Comparison of ENCODE assay signal across 10 mouse cellular contexts in genomic region chr16:5885690-5886050, GRCm38 (mm10). TPM values are rescaled to one million over a fixed set of nuclear protein-coding genes. Genes with fewer than 3 reads are reported as not detected.
DNase-seq lines count a peak whose midpoint lies in the region; ATAC-seq lines count a peak whose summit lies in the region.
"Had no signal": no experiment of that assay in that cellular context is flagged by ENCODE, and none has a peak within 500 bp of the region (broad histone marks: within the 10 kb centered on the region; RNA-seq: fewer than 3 reads in every experiment).

No protein-coding gene starts in this region.

- H3K4me3 ChIP-seq in intestine, embryonic 15.5 days (replicated peaks): no peak overlapping the region
- no peak overlapping the region for H3K4me3 ChIP-seq in intestine, embryonic 16.5 days (ENCODE audit: low read length)
- H3K4me3 ChIP-seq in embryonic facial prominence, embryonic 14.5 days (ENCODE audit: low read depth, low read length): peak overlapping the region; percentile 29; the same call in 1 of the 2 replicates
- H3K4me3 ChIP-seq in hindbrain, embryonic 11.5 days (ENCODE audit: low read depth, low read length): peak overlapping the region; percentile 40
- H3K4me3 ChIP-seq in midbrain, embryonic 16.5 days (ENCODE audit: low read depth, low read length): peak overlapping the region; percentile 50

- H3K27me3 ChIP-seq in intestine, embryonic 15.5 days (replicated peaks): peaks cover 25% of the 10 kb centered on the region
- peaks cover 28% of the 10 kb centered on the region for H3K27me3 ChIP-seq in intestine, embryonic 16.5 days (replicated peaks; ENCODE audit: control insufficient read depth, insufficient read depth, low read length)
- peaks cover 38% of the 10 kb centered on the region for H3K27me3 ChIP-seq in embryonic facial prominence, embryonic 14.5 days (replicated peaks; ENCODE audit: control insufficient read depth, insufficient read depth, low read length)
- H3K27me3 ChIP-seq in hindbrain, embryonic 11.5 days (ENCODE audit: control insufficient read depth, insufficient read depth, low read length): peaks cover 21% of the 10 kb centered on the region
- H3K27me3 ChIP-seq in midbrain, embryonic 16.5 days (ENCODE audit: control insufficient read depth, insufficient read depth, low read depth, low read length): peaks cover 3% of the 10 kb centered on the region; the same call in 1 of the 2 replicates

- no peak for DNase-seq in embryonic facial prominence, embryonic 14.5 days (ENCODE audit: low spot score)
- no peak for DNase-seq in hindbrain, embryonic 11.5 days (ENCODE audit: low spot score)
- no peak for DNase-seq in left cerebral cortex, postnatal 4 days
- DNase-seq in adrenal gland, adult (ENCODE audit: inconsistent age in 2 of 2, low spot score in 1 of 2): no peak
- DNase-seq: gastrocnemius, postnatal 14 days; lung, postnatal 36 days; thymus, postnatal 14 days had no signal

- no peak overlapping the region for H3K27ac ChIP-seq in intestine, embryonic 15.5 days
- H3K27ac ChIP-seq in intestine, embryonic 16.5 days (ENCODE audit: low read length): no peak overlapping the region
- no peak overlapping the region for H3K27ac ChIP-seq in embryonic facial prominence, embryonic 14.5 days (replicated peaks; ENCODE audit: low read depth, low read length)
- no peak overlapping the region for H3K27ac ChIP-seq in hindbrain, embryonic 11.5 days (ENCODE audit: low read depth, low read length)
- H3K27ac ChIP-seq in midbrain, embryonic 16.5 days (ENCODE audit: low read length): no peak overlapping the region

- H3K4me1 ChIP-seq in intestine, embryonic 15.5 days (replicated peaks): no peaks in the 10 kb centered on the region
- H3K4me1 ChIP-seq in intestine, embryonic 16.5 days (ENCODE audit: control insufficient read depth, insufficient read depth, low read length): no peaks in the 10 kb centered on the region
- H3K4me1 ChIP-seq in embryonic facial prominence, embryonic 14.5 days (ENCODE audit: control insufficient read depth, insufficient read depth, low read length): no peaks in the 10 kb centered on the region
- H3K4me1 ChIP-seq in hindbrain, embryonic 11.5 days (replicated peaks; ENCODE audit: control insufficient read depth, insufficient read depth, low read length): no peaks in the 10 kb centered on the region
- peaks cover 7% of the 10 kb centered on the region; the same call in 1 of the 2 replicates for H3K4me1 ChIP-seq in midbrain, embryonic 16.5 days (ENCODE audit: control insufficient read depth, insufficient read depth, low read length)

- no peaks in the 10 kb centered on the region for H3K9me3 ChIP-seq in intestine, embryonic 15.5 days
- no peaks in the 10 kb centered on the region for H3K9me3 ChIP-seq in intestine, embryonic 16.5 days (ENCODE audit: control insufficient read depth, low read length)
- H3K9me3 ChIP-seq in embryonic facial prominence, embryonic 14.5 days (ENCODE audit: control insufficient read depth, low read length): no peaks in the 10 kb centered on the region
- H3K9me3 ChIP-seq in hindbrain, embryonic 11.5 days (ENCODE audit: control insufficient read depth, low read length): no peaks in the 10 kb centered on the region
- no peaks in the 10 kb centered on the region for H3K9me3 ChIP-seq in midbrain, embryonic 16.5 days (replicated peaks; ENCODE audit: control insufficient read depth, low read length, poor library complexity, severe bottlenecking)

- H3K4me2 ChIP-seq in intestine, embryonic 15.5 days (replicated peaks): peak overlapping the region; percentile 32; the same call in 1 of the 2 replicates
- H3K4me2 ChIP-seq in intestine, embryonic 16.5 days (ENCODE audit: low read depth, low read length): no peak overlapping the region
- peak overlapping the region; percentile 61 for H3K4me2 ChIP-seq in embryonic facial prominence, embryonic 14.5 days (ENCODE audit: low read depth, low read length)
- peak overlapping the region; percentile 67 for H3K4me2 ChIP-seq in hindbrain, embryonic 11.5 days (replicated peaks; ENCODE audit: low read depth, low read length)
- peak overlapping the region; percentile 66 for H3K4me2 ChIP-seq in midbrain, embryonic 16.5 days (ENCODE audit: low read length)

- no peak for ATAC-seq in intestine, embryonic 15.5 days
- ATAC-seq in intestine, embryonic 16.5 days: no peak
- ATAC-seq in embryonic facial prominence, embryonic 14.5 days (ENCODE audit: low read depth): no peak
- ATAC-seq in hindbrain, embryonic 11.5 days (ENCODE audit: low FRiP score): no peak
- peak; percentile 56 for ATAC-seq in midbrain, embryonic 16.5 days

- intact Hi-C loops in left cerebral cortex, postnatal 4 days (cut with DNase I): loop anchor here (10.0 kb wide), 1 partner anchor 121 kb away; no protein-coding TSS in a partner anchor

- no peaks in the 10 kb centered on the region for H3K36me3 ChIP-seq in intestine, embryonic 15.5 days
- H3K36me3 ChIP-seq in intestine, embryonic 16.5 days (ENCODE audit: control insufficient read depth, insufficient read depth, low read length): no peaks in the 10 kb centered on the region
- H3K36me3 ChIP-seq in embryonic facial prominence, embryonic 14.5 days (ENCODE audit: control insufficient read depth, insufficient read depth, low read length): no peaks in the 10 kb centered on the region
- H3K36me3 ChIP-seq in hindbrain, embryonic 11.5 days (ENCODE audit: control insufficient read depth, insufficient read depth, low read length): no peaks in the 10 kb centered on the region
- H3K36me3 ChIP-seq in midbrain, embryonic 16.5 days (ENCODE audit: control insufficient read depth, insufficient read depth, low read length): no peaks in the 10 kb centered on the region

- no peak overlapping the region for H3K9ac ChIP-seq in intestine, embryonic 15.5 days
- no peak overlapping the region for H3K9ac ChIP-seq in intestine, embryonic 16.5 days (ENCODE audit: low read depth, low read length)
- no peak overlapping the region for H3K9ac ChIP-seq in embryonic facial prominence, embryonic 14.5 days (ENCODE audit: low read depth, low read length)
- H3K9ac ChIP-seq in hindbrain, embryonic 11.5 days (ENCODE audit: low read depth, low read length): no peak overlapping the region
- H3K9ac ChIP-seq in midbrain, embryonic 16.5 days (ENCODE audit: low read depth, low read length): peak overlapping the region; percentile 66

- WGBS in intestine, embryonic 15.5 days: 4% methylated on average over 15 of the region's 15 CpGs
- WGBS in intestine, embryonic 16.5 days: 7% methylated on average over 15 of the region's 15 CpGs
- WGBS in embryonic facial prominence, embryonic 14.5 days: 2% methylated on average over 13 of the region's 15 CpGs
- WGBS in hindbrain, embryonic 11.5 days: 4% methylated on average over 15 of the region's 15 CpGs
- WGBS in midbrain, embryonic 16.5 days: 6% methylated on average over 15 of the region's 15 CpGs

RNA-seq across cellular contexts. Expression of gene Rbfox1, which starts 0.5 kb away (rescaled TPM):
- polyA plus RNA-seq in intestine, embryonic 15.5 days (2015; fragmentation: Nextera tagmentation; extraction: Ambion mirVana): 3.3 and 4.5 TPM in 2 replicates
- polyA plus RNA-seq in intestine, embryonic 16.5 days (2015; fragmentation: Nextera tagmentation; extraction: Ambion mirVana): 3.0 and 3.9 TPM in 2 replicates
- polyA plus RNA-seq in embryonic facial prominence, embryonic 14.5 days (2014; fragmentation: Nextera tagmentation; extraction: Ambion mirVana): 11.7 and 13.9 TPM in 2 replicates
- polyA plus RNA-seq in hindbrain, embryonic 11.5 days (2014; fragmentation: Nextera tagmentation; extraction: Ambion mirVana): 20.3 and 20.7 TPM in 2 replicates
- polyA plus RNA-seq in midbrain, embryonic 16.5 days (2015; fragmentation: Nextera tagmentation; extraction: Ambion mirVana): 214 and 259 TPM in 2 replicates
- total RNA-seq in left cerebral cortex, postnatal 4 days (2021): 100 to 1,000 TPM; 244 to 249 TPM

Comparison
In these comparisons a context has a peak if more than half of its experiments do, and no peak if none do; other contexts are left out.
1. H3K4me3 ChIP-seq: peak in embryonic facial prominence, embryonic 14.5 days (single experiment), hindbrain, embryonic 11.5 days (single experiment) and midbrain, embryonic 16.5 days (single experiment); none in intestine, embryonic 15.5 days (single experiment) and intestine, embryonic 16.5 days (single experiment).